Mouse (Mus musculus) ZHBTc4 (cell line): Measurements from ENCODE around the gene Zfr.
"Not testable (repeated sequence)": the region's sequence is repeated elsewhere in the genome, so short reads cannot be mapped to it uniquely, and the experiment has no call there.

Experiments
- DNase-seq: peaks from one replicate; pipeline ENCODE4 v3.0.0-alpha.2; 2011; ENCODE audit warnings: low read depth, low spot score

Gene Zfr

GRCm38 (mm10) chr15:12193880-12194816, 76.5 kb downstream of the Zfr start:
- peak; percentile 62 for DNase-seq

- no peak for DNase-seq
These were observed 77.4 kb downstream of the Zfr start for GRCm38 (mm10) chr15:12194817-12195735.

- no peak for DNase-seq
These were observed 78.3 kb downstream of the Zfr start for GRCm38 (mm10) chr15:12195966-12196365.

- DNase-seq, result peak; percentile 92
These were observed 79.0 kb downstream of the Zfr start for GRCm38 (mm10) chr15:12196410-12197191.

GRCm38 (mm10) chr15:12197361-12197760, 79.7 kb downstream of the Zfr start:
- DNase-seq, result no peak

- DNase-seq, result no peak
These were observed 82.4 kb downstream of the Zfr start for GRCm38 (mm10) chr15:12200021-12200420.

GRCm38 (mm10) chr15:12201856-12202255, 84.2 kb downstream of the Zfr start:
- no peak for DNase-seq

GRCm38 (mm10) chr15:12202456-12202855, 84.8 kb downstream of the Zfr start:
- DNase-seq, result peak; percentile 91

- not testable (repeated sequence) for DNase-seq
These were observed 85.4 kb downstream of the Zfr start for GRCm38 (mm10) chr15:12203008-12203407.

- peak; percentile 97 for DNase-seq
These were observed 86.1 kb downstream of the Zfr start for GRCm38 (mm10) chr15:12203512-12204318.

GRCm38 (mm10) chr15:12204319-12205159, 86.9 kb downstream of the Zfr start, which contains the start of gene Mtmr12:
Gene Mtmr12 (plus strand): TSS chr15:12205028.
- DNase-seq, result peak; percentile 99

GRCm38 (mm10) chr15:12205160-12205901, 87.7 kb downstream of the Zfr start:
- DNase-seq, result peak; percentile 49

- DNase-seq, result no peak
These were observed 88.4 kb downstream of the Zfr start for GRCm38 (mm10) chr15:12205902-12206645.

- DNase-seq, result no peak
These were observed 89.1 kb downstream of the Zfr start for GRCm38 (mm10) chr15:12206646-12207222.

GRCm38 (mm10) chr15:12207556-12208090, 90.0 kb downstream of the Zfr start:
- DNase-seq, result no peak

GRCm38 (mm10) chr15:12211577-12211976, 93.9 kb downstream of the Zfr start:
- no peak for DNase-seq

GRCm38 (mm10) chr15:12212266-12212665, 94.6 kb downstream of the Zfr start:
- no peak for DNase-seq
